Mouse (Mus musculus): Measurements from ENCODE around the gene Esam. TPM values are rescaled to one million over a fixed set of nuclear protein-coding genes. Genes with fewer than 3 reads are reported as not detected.

The Esam gene
- total RNA-seq, 2 experiments from 2014 or later: 4.5 TPM; not detected in 1

Other genes with a start within 250 kb of the Esam start
- 22.3 and 24.5 TPM in 2 replicates for gene Ccdc15, start 179.6 kb upstream of the Esam start, total RNA-seq (2014; fragmentation: Nextera tagmentation)
- 12.8 and 23.2 TPM in 2 replicates for gene Ccdc15, start 179.6 kb upstream of the Esam start, total RNA-seq (2017)
- 0.70 TPM in 1 of 2 replicates, not detected in the other for gene Hepacam, start 160.7 kb upstream of the Esam start, total RNA-seq (2014; fragmentation: Nextera tagmentation)
- not detected in 2 replicates for gene Hepacam, start 160.7 kb upstream of the Esam start, total RNA-seq (2017)
- 0.33 TPM in 1 of 2 replicates, not detected in the other for gene Robo4, start 126.2 kb upstream of the Esam start, total RNA-seq (2014; fragmentation: Nextera tagmentation)
- 0.61 TPM in 1 of 2 replicates, not detected in the other for gene Robo4, start 126.2 kb upstream of the Esam start, total RNA-seq (2017)
- gene Robo3, start 94.8 kb upstream of the Esam start, total RNA-seq (2014; fragmentation: Nextera tagmentation): 3.6 and 4.1 TPM in 2 replicates
- gene Robo3, start 94.8 kb upstream of the Esam start, total RNA-seq (2017): 1.1 and 1.3 TPM in 2 replicates
- gene Msantd2, start 38.8 kb upstream of the Esam start, total RNA-seq (2014; fragmentation: Nextera tagmentation): 15.0 and 36.3 TPM in 2 replicates
- 17.1 and 21.6 TPM in 2 replicates for gene Msantd2, start 38.8 kb upstream of the Esam start, total RNA-seq (2017)
- gene Vsig2, start 11.2 kb downstream of the Esam start, total RNA-seq (2014; fragmentation: Nextera tagmentation): not detected in 2 replicates
- gene Vsig2, start 11.2 kb downstream of the Esam start, total RNA-seq (2017): not detected in 2 replicates
- 16.8 and 21.8 TPM in 2 replicates for gene Nrgn, start 24.8 kb downstream of the Esam start, total RNA-seq (2014; fragmentation: Nextera tagmentation)
- 7.1 and 8.3 TPM in 2 replicates for gene Nrgn, start 24.8 kb downstream of the Esam start, total RNA-seq (2017)
- gene Siae, start 27.6 kb downstream of the Esam start, total RNA-seq (2014; fragmentation: Nextera tagmentation): 15.3 and 16.8 TPM in 2 replicates
- gene Siae, start 27.6 kb downstream of the Esam start, total RNA-seq (2017): 9.6 and 11.3 TPM in 2 replicates
- gene Spa17, start 85.6 kb downstream of the Esam start, total RNA-seq (2014; fragmentation: Nextera tagmentation): 3.5 and 9.8 TPM in 2 replicates
- 6.2 TPM in 1 of 2 replicates, not detected in the other for gene Spa17, start 85.6 kb downstream of the Esam start, total RNA-seq (2017)
- 80.1 and 93.1 TPM in 2 replicates for gene Tbrg1, start 129.2 kb downstream of the Esam start, total RNA-seq (2014; fragmentation: Nextera tagmentation)
- 62.7 and 74.2 TPM in 2 replicates for gene Tbrg1, start 129.2 kb downstream of the Esam start, total RNA-seq (2017)
- gene Panx3, start 141.2 kb downstream of the Esam start, total RNA-seq (2014; fragmentation: Nextera tagmentation): not detected in 2 replicates
- not detected in 2 replicates for gene Panx3, start 141.2 kb downstream of the Esam start, total RNA-seq (2017)
- gene Olfr160, start 188.2 kb downstream of the Esam start, total RNA-seq (2014; fragmentation: Nextera tagmentation): not detected in 2 replicates
- not detected in 2 replicates for gene Olfr160, start 188.2 kb downstream of the Esam start, total RNA-seq (2017)
- gene Olfr874, start 217.0 kb downstream of the Esam start, total RNA-seq (2014; fragmentation: Nextera tagmentation): not detected in 2 replicates
- gene Olfr874, start 217.0 kb downstream of the Esam start, total RNA-seq (2017): not detected in 2 replicates
- not detected in 2 replicates for gene Olfr875, start 243.8 kb downstream of the Esam start, total RNA-seq (2014; fragmentation: Nextera tagmentation)
- gene Olfr875, start 243.8 kb downstream of the Esam start, total RNA-seq (2017): not detected in 2 replicates